Mouse (Mus musculus) left cerebral cortex, adult 2 months (tissue): ENCODE data around the gene Chit1. TPM values are rescaled to one million over a fixed set of nuclear protein-coding genes. Genes with fewer than 3 reads are reported as not detected.

Experiments used
- DNase-seq, 2 experiments: peaks; one replicate each; pipeline ENCODE4 v3.0.0; 2021 to 2022; ENCODE audit warnings: low spot score in 2 of 2, mixed read lengths in 1 of 2; ENCODE audit errors: extremely low spot score in 1 of 2
- H3K27ac ChIP-seq: fragments of 200-600 bp; 2 replicates; pipeline ENCODE4 v1.8.1; 2022
- H3K4me3 ChIP-seq: fragments of 200-600 bp; 2 replicates; pipeline ENCODE4 v1.8.1; 2022
- CTCF ChIP-seq: fragments of 200-600 bp; IDR thresholded peaks from 2 replicates; pipeline ENCODE4 v1.8.1; 2022; ENCODE audit warnings: antibody characterized with exemption, mild to moderate bottlenecking, moderate library complexity
- intact Hi-C: fragments of 180-260 bp; cut with DNase I; formaldehyde crosslinking; loops from one replicate; pipeline ENCODE4 v1.15.1; 2025
- total RNA-seq, 2 experiments: library from RNA; stranded (reverse); gene quantifications; 2 replicates each; pipeline ENCODE4 v1.2.3; 2021

Chit1 gene
- total RNA-seq, 2 experiments from 2014 or later, result not detected

GRCm38 (mm10) chr1:134095033-134095612 lies 15.9 kb upstream of the Chit1 start:
- 0 out of 2 replicates have a peak overlapping the region, but pooled peaks have one; percentile 24 for H3K27ac ChIP-seq
- intact Hi-C loops, result no loop called here
- TF ChIP-seq CTCF, result no peak
- DNase-seq, result no peak
- H3K4me3 ChIP-seq, result no peak overlapping the region

GRCm38 (mm10) chr1:134095721-134096120 lies 15.3 kb upstream of the Chit1 start:
- TF ChIP-seq CTCF, result no peak
- Histone ChIP-seq H3K27ac (no peak overlapping the region), H3K4me3 (no peak overlapping the region)
- DNase-seq, result no peak
- intact Hi-C loops, result loop anchor here (1.0 kb wide), 1 partner anchor 33 kb away; no protein-coding TSS in a partner anchor

GRCm38 (mm10) chr1:134096264-134096934 lies 14.6 kb upstream of the Chit1 start:
- no peak for DNase-seq
- intact Hi-C loops, result loop anchor here (1.0 kb wide), 1 partner anchor 34 kb away; no protein-coding TSS in a partner anchor

GRCm38 (mm10) chr1:134097080-134097855 lies 13.8 kb upstream of the Chit1 start:
- intact Hi-C loops, result no loop called here
- Histone ChIP-seq H3K27ac (no peak overlapping the region; the same call in 1 of the 2 replicates), H3K4me3 (no peak overlapping the region)
- no peak for TF ChIP-seq CTCF
- no peak for DNase-seq

More at GRCm38 (mm10) chr1:134096264-134096934, 14.6 kb upstream of the Chit1 start:
- no peak overlapping the region; the same call in 1 of the 2 replicates for H3K27ac ChIP-seq
- TF ChIP-seq CTCF, result no peak
- no peak overlapping the region for H3K4me3 ChIP-seq

- intact Hi-C loops, result no loop called here
- peak overlapping the region; percentile 85 for H3K27ac ChIP-seq
Measured at GRCm38 (mm10) chr1:134097956-134098725, 12.9 kb upstream of the Chit1 start.

GRCm38 (mm10) chr1:134098726-134099515 lies 12.1 kb upstream of the Chit1 start:
- TF ChIP-seq CTCF, result no peak
- intact Hi-C loops, result no loop called here
- H3K27ac ChIP-seq, result peak overlapping the region; percentile 85

More at GRCm38 (mm10) chr1:134097956-134098725, 12.9 kb upstream of the Chit1 start:
- no peak for TF ChIP-seq CTCF
- H3K4me3 ChIP-seq, result no peak overlapping the region
- DNase-seq, result no peak

GRCm38 (mm10) chr1:134099516-134100235 lies 11.4 kb upstream of the Chit1 start:
- H3K27ac ChIP-seq, result peak overlapping the region; percentile 85
- no peak; the same call in 1 of the 2 replicates for TF ChIP-seq CTCF
- H3K4me3 ChIP-seq, result peak overlapping the region; percentile 25
- no peak for DNase-seq
- intact Hi-C loops, result no loop called here

More at GRCm38 (mm10) chr1:134098726-134099515, 12.1 kb upstream of the Chit1 start:
- H3K4me3 ChIP-seq, result peak overlapping the region; percentile 25
- DNase-seq, result peak in 1 of 2 experiments; percentile 60

GRCm38 (mm10) chr1:134100401-134100800 lies 10.6 kb upstream of the Chit1 start:
- no peak for DNase-seq
- no peak for TF ChIP-seq CTCF
- Histone ChIP-seq H3K27ac (no peak overlapping the region), H3K4me3 (no peak overlapping the region)
- intact Hi-C loops, result no loop called here

- H3K27ac ChIP-seq, result no peak overlapping the region
- no peak for DNase-seq
- no peak overlapping the region for H3K4me3 ChIP-seq
- TF ChIP-seq CTCF, result no peak
- intact Hi-C loops, result no loop called here
Measured at GRCm38 (mm10) chr1:134100928-134101327, 10.1 kb upstream of the Chit1 start.

- no peak overlapping the region for H3K27ac ChIP-seq
- DNase-seq, result no peak
- H3K4me3 ChIP-seq, result no peak overlapping the region
- TF ChIP-seq CTCF, result no peak
- intact Hi-C loops, result no loop called here
Measured at GRCm38 (mm10) chr1:134101593-134101992, 9.4 kb upstream of the Chit1 start.
